Mouse (Mus musculus): ENCODE measurements at regions not wholly inside any gene's neighbourhood (a gene's known extent, or its start where the extent isn't known, plus 50 kb on each side); places are given as distances from the start of the nearest gene placed in this dataset.

DNA sequence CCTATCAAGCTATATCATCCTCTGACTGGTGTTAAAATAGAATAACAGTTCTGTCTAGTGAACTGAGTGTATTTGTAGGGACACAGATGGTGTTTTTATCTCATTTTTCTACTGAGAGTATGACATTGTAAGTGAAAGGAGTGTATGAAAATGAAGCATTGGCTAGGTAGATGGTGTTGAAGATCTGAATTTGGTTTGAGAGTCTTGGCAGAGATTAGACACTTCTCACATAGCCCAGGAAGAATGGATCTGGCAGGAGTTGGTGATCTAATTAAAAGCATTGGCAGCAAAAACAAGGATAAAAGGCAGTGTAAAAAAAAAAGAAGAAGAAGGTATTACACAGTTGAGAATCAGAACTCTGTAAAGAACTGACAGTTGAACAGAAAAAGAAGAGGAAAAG, 900.4 kb upstream of the Pabpc4l start:
- Histone ChIP-seq H3K27me3 (no peaks in the 10 kb centered on the region), H3K9me3 (no peaks in the 10 kb centered on the region)
- ATAC-seq (ENCODE audit: low FRiP score, low read depth) = no peak

DNA sequence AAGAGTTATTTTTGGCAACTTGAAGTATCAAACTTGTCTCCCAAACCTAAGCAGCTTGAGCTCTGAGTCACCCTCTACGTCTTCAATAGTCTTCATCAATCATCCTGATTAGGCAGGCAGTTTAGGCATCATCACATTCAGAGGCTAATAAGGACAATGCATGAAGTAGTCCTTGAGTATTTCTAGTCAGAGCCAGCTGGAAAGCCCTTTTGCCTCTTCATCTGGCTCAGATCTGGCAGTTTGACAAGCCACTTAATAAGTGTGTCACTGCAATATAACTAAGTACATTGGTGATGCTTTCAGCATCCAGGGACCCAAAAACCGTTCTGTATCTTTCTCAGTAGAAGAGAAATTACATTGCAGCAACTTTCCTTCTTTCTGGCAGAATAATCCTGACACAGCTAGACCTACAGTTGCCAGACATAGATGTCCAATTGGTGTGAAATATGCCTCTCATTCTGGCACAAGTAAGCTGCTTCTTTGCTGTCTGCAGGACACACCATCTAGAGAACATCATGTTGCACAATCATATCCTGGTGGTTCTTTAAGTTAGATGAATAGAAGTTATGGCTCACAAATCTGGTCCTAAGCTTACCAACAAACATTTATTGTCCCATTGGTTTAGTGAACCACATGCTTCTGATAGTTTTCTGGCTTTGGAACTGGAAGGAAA, 868.5 kb upstream of the Pabpc4l start:
- Histone ChIP-seq H3K4me1 (no peaks in the 10 kb centered on the region), H3K36me3 (no peaks in the 10 kb centered on the region), H3K4me2 (replicated peaks) (no peak overlapping the region), H3K4me3 (no peak overlapping the region), H3K9me3 (no peaks in the 10 kb centered on the region), H3K9ac (replicated peaks) (no peak overlapping the region), H3K27me3 (no peaks in the 10 kb centered on the region), H3K27ac (replicated peaks) (no peak overlapping the region)
- WGBS = 70% methylated on average over 2 of the region's 2 CpGs
- no peak for ATAC-seq (ENCODE audit: low FRiP score, low read depth)

More for the DNA sequence above, 900.4 kb upstream of the Pabpc4l start:
- no peaks in the 10 kb centered on the region for H3K36me3 ChIP-seq
- H3K9ac ChIP-seq (replicated peaks) = no peak overlapping the region
- H3K4me2 ChIP-seq (replicated peaks) = no peak overlapping the region
- no peaks in the 10 kb centered on the region for H3K4me1 ChIP-seq
- no peak overlapping the region for H3K4me3 ChIP-seq
- H3K27ac ChIP-seq (replicated peaks) = no peak overlapping the region

GRCm38 (mm10) chr3:47281783-47282182, 833.8 kb upstream of the Pabpc4l start:
- H3K9me3 ChIP-seq = no peaks in the 10 kb centered on the region
- no peaks in the 10 kb centered on the region for H3K36me3 ChIP-seq
- H3K27me3 ChIP-seq = no peaks in the 10 kb centered on the region
- H3K4me3 ChIP-seq = no peak overlapping the region
- H3K4me2 ChIP-seq (replicated peaks) = no peak overlapping the region
- 32% methylated on average over 1 of the region's 1 CpGs for WGBS
- peak; percentile 52; the same call in 1 of the 2 replicates for ATAC-seq (ENCODE audit: low FRiP score, low read depth)
- H3K27ac ChIP-seq (replicated peaks) = no peak overlapping the region
- no peak overlapping the region for H3K9ac ChIP-seq (replicated peaks)
- 0 out of 2 replicates have a peak, but pooled peaks cover 3% of the 10 kb centered on the region for H3K4me1 ChIP-seq

DNA sequence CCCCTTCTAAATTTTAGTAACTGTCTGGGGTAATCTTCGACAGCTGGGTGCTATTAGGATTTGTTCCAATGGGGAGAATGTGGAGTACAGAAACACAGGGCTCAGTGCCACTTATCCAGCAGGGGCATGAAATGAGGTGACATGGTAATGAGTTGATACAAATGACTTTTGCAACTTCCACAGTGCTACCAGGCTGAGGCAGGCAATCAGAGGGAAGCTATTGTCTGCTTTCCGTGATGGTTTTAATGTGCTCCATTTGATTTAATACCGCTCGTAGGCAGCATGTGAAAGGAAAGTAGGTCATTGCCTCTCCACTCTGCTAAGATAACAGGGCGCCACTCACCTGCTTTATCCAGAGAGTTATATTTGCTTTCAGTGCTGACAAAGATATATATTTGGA, 832.3 kb upstream of the Pabpc4l start:
- H3K9ac ChIP-seq (replicated peaks) = no peak overlapping the region
- no peak overlapping the region for H3K4me3 ChIP-seq
- 0 out of 2 replicates have a peak, but pooled peaks cover 3% of the 10 kb centered on the region for H3K4me1 ChIP-seq
- 50% methylated on average over 5 of the region's 5 CpGs for WGBS
- H3K9me3 ChIP-seq = no peaks in the 10 kb centered on the region
- H3K27ac ChIP-seq (replicated peaks) = no peak overlapping the region
- H3K27me3 ChIP-seq = no peaks in the 10 kb centered on the region
- H3K36me3 ChIP-seq = no peaks in the 10 kb centered on the region
- ATAC-seq (ENCODE audit: low FRiP score, low read depth) = no peak
- H3K4me2 ChIP-seq (replicated peaks) = no peak overlapping the region

DNA sequence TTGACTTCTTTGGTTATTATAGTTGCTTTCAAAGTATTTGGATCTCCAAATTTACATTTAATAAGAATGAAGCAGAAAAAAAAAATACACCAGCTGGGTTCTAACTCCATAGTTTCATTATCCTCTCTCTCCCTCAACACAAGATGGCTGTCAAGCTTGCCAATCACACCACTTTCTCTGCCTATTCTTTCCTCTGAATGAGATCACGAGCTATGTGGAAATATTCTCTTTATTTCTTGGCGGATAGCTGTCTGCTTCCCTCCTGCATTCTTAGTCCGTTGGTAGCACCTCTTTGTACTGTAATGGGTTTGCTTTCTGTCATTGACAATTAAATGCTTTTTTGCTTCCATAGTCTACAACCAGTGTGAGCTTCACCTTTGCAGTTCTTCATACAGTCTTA, 793.0 kb upstream of the Pabpc4l start:
- H3K4me3 ChIP-seq = no peak overlapping the region
- H3K9ac ChIP-seq (replicated peaks) = no peak overlapping the region
- no peak overlapping the region for H3K4me2 ChIP-seq (replicated peaks)
- H3K36me3 ChIP-seq = no peaks in the 10 kb centered on the region
- WGBS = 57% methylated on average over 3 of the region's 3 CpGs
- no peaks in the 10 kb centered on the region for H3K4me1 ChIP-seq
- H3K27me3 ChIP-seq = no peaks in the 10 kb centered on the region
- H3K27ac ChIP-seq (replicated peaks) = no peak overlapping the region
- no peak; the same call in 1 of the 2 replicates for ATAC-seq (ENCODE audit: low FRiP score, low read depth)
- no peaks in the 10 kb centered on the region for H3K9me3 ChIP-seq

- Histone ChIP-seq H3K4me3 (no peak overlapping the region), H3K36me3 (no peaks in the 10 kb centered on the region), H3K9me3 (no peaks in the 10 kb centered on the region), H3K27me3 (no peaks in the 10 kb centered on the region), H3K4me1 (no peaks in the 10 kb centered on the region), H3K4me2 (replicated peaks) (no peak overlapping the region), H3K9ac (replicated peaks) (no peak overlapping the region), H3K27ac (replicated peaks) (no peak overlapping the region)
- ATAC-seq (ENCODE audit: low FRiP score, low read depth) = no peak
- WGBS = 92% methylated on average over 6 of the region's 6 CpGs
Measured at GRCm38 (mm10) chr3:47230234-47230633, 782.2 kb upstream of the Pabpc4l start.

DNA sequence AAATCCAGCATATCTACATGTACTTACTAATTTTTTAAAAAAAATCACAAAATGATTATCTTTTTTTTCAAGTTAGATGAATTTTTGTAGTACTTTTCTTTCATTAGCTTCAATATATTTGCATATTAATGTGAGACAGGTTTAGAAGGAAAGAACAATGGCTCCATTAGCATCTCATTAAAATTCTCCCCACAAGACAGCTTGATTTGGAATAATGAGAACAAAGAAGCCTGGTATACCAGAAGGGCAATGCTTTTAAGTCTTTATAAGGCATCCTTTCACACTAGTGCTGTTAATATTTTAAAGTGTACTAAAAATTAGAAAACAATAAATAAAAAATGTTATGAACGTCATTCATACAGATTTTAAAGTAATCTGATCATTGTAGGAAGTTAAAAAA, 770.6 kb upstream of the Pabpc4l start:
- no peak overlapping the region for H3K27ac ChIP-seq (replicated peaks)
- ATAC-seq (ENCODE audit: low FRiP score, low read depth) = no peak
- no peak overlapping the region for H3K4me3 ChIP-seq
- no peaks in the 10 kb centered on the region for H3K36me3 ChIP-seq
- no peak overlapping the region for H3K9ac ChIP-seq (replicated peaks)
- H3K9me3 ChIP-seq = no peaks in the 10 kb centered on the region
- no peak overlapping the region for H3K4me2 ChIP-seq (replicated peaks)
- no peaks in the 10 kb centered on the region for H3K27me3 ChIP-seq
- 47% methylated on average over 1 of the region's 1 CpGs for WGBS
- H3K4me1 ChIP-seq = no peaks in the 10 kb centered on the region

GRCm38 (mm10) chr3:47213141-47213540, 765.1 kb upstream of the Pabpc4l start:
- Histone ChIP-seq H3K4me2 (replicated peaks) (no peak overlapping the region), H3K9me3 (no peaks in the 10 kb centered on the region), H3K36me3 (no peaks in the 10 kb centered on the region), H3K4me3 (no peak overlapping the region), H3K4me1 (no peaks in the 10 kb centered on the region), H3K27ac (replicated peaks) (no peak overlapping the region), H3K27me3 (no peaks in the 10 kb centered on the region), H3K9ac (replicated peaks) (no peak overlapping the region)
- ATAC-seq (ENCODE audit: low FRiP score, low read depth) = no peak
- WGBS = 87% methylated on average over 2 of the region's 2 CpGs

DNA sequence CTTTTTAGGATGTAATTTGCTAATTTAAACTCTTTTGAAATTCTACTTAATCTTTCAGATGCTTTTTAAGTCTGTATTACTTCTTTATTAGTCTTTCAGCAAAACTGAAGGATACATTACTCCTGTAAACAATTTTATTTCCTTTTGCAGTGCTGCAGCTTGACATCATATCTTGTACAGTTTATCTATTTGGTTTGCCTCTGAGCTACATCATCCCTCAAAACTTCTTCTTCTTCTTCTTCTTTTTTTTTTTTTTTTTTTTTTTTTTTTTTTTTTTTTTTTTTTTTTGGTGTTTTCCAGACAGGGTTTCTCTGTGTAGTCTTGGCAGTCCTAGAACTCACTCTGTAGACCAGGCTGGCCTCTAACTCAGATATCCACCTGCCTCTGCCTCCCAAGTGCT, 749.6 kb upstream of the Pabpc4l start:
- no peaks in the 10 kb centered on the region for H3K9me3 ChIP-seq
- ATAC-seq (ENCODE audit: low FRiP score, low read depth) = no peak
- H3K4me3 ChIP-seq = no peak overlapping the region
- H3K27ac ChIP-seq (replicated peaks) = no peak overlapping the region
- H3K36me3 ChIP-seq = no peaks in the 10 kb centered on the region
- H3K9ac ChIP-seq (replicated peaks) = no peak overlapping the region
- H3K27me3 ChIP-seq = no peaks in the 10 kb centered on the region
- H3K4me2 ChIP-seq (replicated peaks) = no peak overlapping the region
- no peaks in the 10 kb centered on the region for H3K4me1 ChIP-seq

DNA sequence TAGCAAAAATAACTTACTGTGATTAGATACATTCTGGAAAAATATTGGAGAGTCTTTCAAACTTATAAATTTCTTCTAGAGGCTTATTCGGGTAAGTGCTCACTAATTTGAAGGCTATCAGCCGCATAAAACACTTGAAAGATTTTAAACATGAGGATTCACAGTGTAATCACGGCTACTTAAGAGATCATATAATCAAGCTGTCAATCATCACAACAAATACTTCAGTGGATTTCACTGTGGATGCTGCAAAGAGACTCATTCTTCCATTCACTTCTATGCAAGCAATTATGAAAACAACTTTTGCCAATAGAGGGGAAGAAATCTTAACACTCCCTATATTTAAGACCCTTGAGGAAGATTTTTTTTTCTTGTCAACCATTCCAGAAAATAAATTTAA, 736.2 kb upstream of the Pabpc4l start:
- H3K4me2 ChIP-seq (replicated peaks) = no peak overlapping the region
- H3K9me3 ChIP-seq = no peaks in the 10 kb centered on the region
- WGBS = 73% methylated on average over 3 of the region's 3 CpGs
- H3K4me3 ChIP-seq = no peak overlapping the region
- H3K9ac ChIP-seq (replicated peaks) = no peak overlapping the region
- H3K36me3 ChIP-seq = no peaks in the 10 kb centered on the region
- H3K4me1 ChIP-seq = no peaks in the 10 kb centered on the region
- no peak overlapping the region for H3K27ac ChIP-seq (replicated peaks)
- no peak for ATAC-seq (ENCODE audit: low FRiP score, low read depth)
- no peaks in the 10 kb centered on the region for H3K27me3 ChIP-seq

DNA sequence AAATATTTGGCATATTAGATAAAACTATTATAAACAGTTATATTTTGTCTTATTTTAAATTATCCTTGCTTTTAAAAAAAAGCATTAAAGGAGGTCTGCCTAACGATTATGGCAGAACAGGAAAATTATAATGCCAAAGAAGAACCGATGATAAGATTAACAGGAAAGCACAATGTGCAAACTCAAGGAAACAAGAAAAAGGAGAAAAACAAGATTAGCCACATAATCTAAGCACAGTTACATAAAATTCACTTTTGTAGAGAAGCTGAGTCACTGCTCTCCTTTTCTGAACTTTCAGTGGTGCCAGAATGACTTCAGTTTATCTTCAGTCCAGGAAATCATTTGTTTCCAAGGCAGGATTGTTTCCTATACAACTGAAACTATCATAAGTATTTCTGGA, 734.7 kb upstream of the Pabpc4l start:
- Histone ChIP-seq H3K27ac (replicated peaks) (no peak overlapping the region), H3K4me3 (no peak overlapping the region), H3K4me1 (no peaks in the 10 kb centered on the region), H3K27me3 (no peaks in the 10 kb centered on the region), H3K9me3 (no peaks in the 10 kb centered on the region), H3K36me3 (no peaks in the 10 kb centered on the region), H3K4me2 (replicated peaks) (no peak overlapping the region), H3K9ac (replicated peaks) (no peak overlapping the region)
- WGBS = 90% methylated on average over 2 of the region's 2 CpGs
- ATAC-seq (ENCODE audit: low FRiP score, low read depth) = no peak

DNA sequence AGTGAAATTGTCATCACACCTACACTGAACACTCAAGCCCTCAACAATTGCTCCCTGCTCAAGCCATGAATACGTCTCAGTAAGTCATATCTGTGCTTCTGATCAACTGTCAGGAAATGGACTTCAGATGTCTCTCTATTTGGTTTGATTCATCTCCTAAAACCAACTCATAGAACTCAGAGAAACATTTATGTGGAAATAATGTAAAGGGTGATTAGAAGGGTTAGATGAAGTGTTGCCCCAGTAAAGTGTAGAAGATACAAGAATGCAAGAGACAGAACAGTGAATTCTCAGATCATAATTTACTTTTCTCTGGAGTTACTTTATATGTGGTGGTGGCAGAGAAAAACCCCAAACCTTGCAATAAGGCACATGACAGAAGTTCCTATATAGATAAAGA, 732.4 kb upstream of the Pabpc4l start:
- no peaks in the 10 kb centered on the region for H3K36me3 ChIP-seq
- H3K9ac ChIP-seq (replicated peaks) = no peak overlapping the region
- H3K4me1 ChIP-seq = no peaks in the 10 kb centered on the region
- H3K27me3 ChIP-seq = no peaks in the 10 kb centered on the region
- H3K4me2 ChIP-seq (replicated peaks) = no peak overlapping the region
- no peaks in the 10 kb centered on the region for H3K9me3 ChIP-seq
- ATAC-seq (ENCODE audit: low FRiP score, low read depth) = no peak
- no peak overlapping the region for H3K27ac ChIP-seq (replicated peaks)
- no peak overlapping the region for H3K4me3 ChIP-seq
- WGBS = 87% methylated on average over 1 of the region's 1 CpGs

Data from midbrain, embryonic 12.5 days (tissue).